Mouse (Mus musculus) liver, embryonic 14.5 days (tissue): Measurements from ENCODE around the gene Gpc6. TPM values are rescaled to one million over a fixed set of nuclear protein-coding genes. Genes with fewer than 3 reads are reported as not detected.

Experiments used
- ATAC-seq: fragments of 200-750 bp; cut with Nextera tagmentation; 2 replicates; pipeline ENCODE4 v1.8.0; 2017; ENCODE audit warnings: moderate number of reproducible peaks, mild to moderate bottlenecking, moderate library complexity; ENCODE audit not compliant: insufficient read depth
- DNase-seq, 3 experiments: peaks; one replicate each; pipeline ENCODE4 v3.0.0-alpha.2; 2012 to 2013; ENCODE audit warnings: low read depth in 3 of 3, low spot score in 3 of 3
- H3K27ac ChIP-seq: fragments of 300-500 bp; sonication (generic); 2 replicates; pipeline ENCODE4 v1.5.1; 2014; ENCODE audit warnings: moderate library complexity, mild to moderate bottlenecking, control low read depth, inconsistent platforms
- H3K27me3 ChIP-seq: fragments of 300-500 bp; sonication (generic); 2 replicates; pipeline ENCODE4 v1.6.1; 2014; ENCODE audit warnings: mild to moderate bottlenecking, low read length, moderate library complexity; ENCODE audit not compliant: control insufficient read depth, insufficient read depth
- H3K36me3 ChIP-seq: fragments of 300-500 bp; sonication (generic); replicated peaks from 2 replicates; pipeline ENCODE4 v1.6.1; 2014; ENCODE audit warnings: low read depth; ENCODE audit not compliant: control insufficient read depth, insufficient read depth
- H3K4me1 ChIP-seq, 2 experiments: fragments of 200-500 bp in 1 of 2; fragments of 300-500 bp in 1 of 2; sonication (generic) in 1 of 2; replicated peaks; 2 replicates each; pipeline ENCODE4 v1.6.1; 2012 to 2014; ENCODE audit warnings: antibody characterized with exemption in 1 of 2, inconsistent platforms in 1 of 2, low read length in 1 of 2; ENCODE audit not compliant: control insufficient read depth in 2 of 2, insufficient read depth in 2 of 2
- H3K4me2 ChIP-seq: fragments of 300-500 bp; sonication (generic); 2 replicates; pipeline ENCODE4 v1.6.1; 2014; ENCODE audit warnings: low read depth, mild to moderate bottlenecking, control low read depth, moderate library complexity
- H3K4me3 ChIP-seq, 2 experiments: fragments of 200-500 bp in 1 of 2; fragments of 300-500 bp in 1 of 2; sonication (generic) in 1 of 2; 2 replicates each; pipeline ENCODE4 v1.5.1; 2012 to 2014; ENCODE audit warnings: low read depth in 2 of 2, low read length in 2 of 2, mild to moderate bottlenecking in 2 of 2, control low read depth in 1 of 2, inconsistent platforms in 1 of 2, moderate library complexity in 1 of 2; ENCODE audit not compliant: insufficient read depth in 1 of 2
- H3K9ac ChIP-seq: fragments of 300-500 bp; sonication (generic); replicated peaks from 2 replicates; pipeline ENCODE4 v1.6.1; 2014; ENCODE audit warnings: mild to moderate bottlenecking, control low read depth, moderate library complexity
- H3K9me3 ChIP-seq: fragments of 300-500 bp; sonication (generic); 2 replicates; pipeline ENCODE4 v1.6.1; 2016; ENCODE audit warnings: low read length, mixed read lengths; ENCODE audit not compliant: control insufficient read depth
- CTCF ChIP-seq: IDR thresholded peaks from 2 replicates; pipeline ENCODE4 v1.5.1; 2016; ENCODE audit warnings: antibody characterized with exemption, low read depth, control low read depth
- EP300 ChIP-seq: IDR thresholded peaks from 2 replicates; pipeline ENCODE4 v1.6.1; 2016; ENCODE audit warnings: antibody characterized with exemption, low read depth
- WGBS: fragments of 180-500 bp; shearing (Covaris S2); extraction: QIAGEN DNeasy Blood & Tissue Kit; methylation state at CpG from one replicate; pipeline ENCODE4 v1.1.7; 2014; ENCODE audit not compliant: insufficient replicate concordance; 5-methylcytosine and 5-hydroxymethylcytosine counted together
- polyA plus RNA-seq, 2 experiments: library from polyadenylated mRNA; depleted of rRNA in 1 of 2; stranded (reverse) in 1 of 2; unstranded in 1 of 2; fragments of >200 nt; fragmentation: Nextera tagmentation in 1 of 2; extraction: Ambion mirVana in 1 of 2; gene quantifications; 2 replicates each; pipeline versions ENCODE4 v1.2.1 to v1.2.3; 2012 to 2014

The Gpc6 gene
- polyA plus RNA-seq, 2 experiments = 0.97 to 2.3 TPM

DNA sequence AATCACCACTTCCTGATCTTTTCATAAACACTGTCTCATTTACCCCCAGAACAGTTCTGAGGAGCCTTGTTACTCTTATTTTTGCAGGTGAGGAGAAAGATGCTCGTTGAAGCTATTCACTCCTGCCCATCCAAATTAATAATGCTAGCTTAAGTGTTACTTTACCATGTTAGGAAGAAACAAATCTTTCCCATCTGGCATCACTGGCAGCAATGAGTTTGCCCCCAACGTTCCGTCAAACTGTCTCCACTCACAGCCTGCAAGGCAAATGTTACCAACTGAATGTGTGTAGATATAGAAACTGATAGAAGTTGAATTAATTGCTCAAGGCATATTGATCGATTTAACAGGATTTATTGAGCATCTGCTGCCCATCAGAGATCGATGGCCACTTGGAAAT is 1047.5 kb downstream of the Gpc6 start:
- no peaks in the 10 kb centered on the region for H3K36me3 ChIP-seq
- TF ChIP-seq CTCF = no peak
- no peak for TF ChIP-seq EP300
- no peak for ATAC-seq
- H3K27ac ChIP-seq = no peak overlapping the region
- 60% methylated on average over 5 of the region's 5 CpGs for WGBS
- H3K27me3 ChIP-seq = no peaks in the 10 kb centered on the region
- H3K4me2 ChIP-seq = no peak overlapping the region
- H3K4me3 ChIP-seq = no peak overlapping the region
- DNase-seq = no peak
- no peak overlapping the region for H3K9ac ChIP-seq
- no peaks in the 10 kb centered on the region for H3K9me3 ChIP-seq
- no peaks in the 10 kb centered on the region for H3K4me1 ChIP-seq

DNA sequence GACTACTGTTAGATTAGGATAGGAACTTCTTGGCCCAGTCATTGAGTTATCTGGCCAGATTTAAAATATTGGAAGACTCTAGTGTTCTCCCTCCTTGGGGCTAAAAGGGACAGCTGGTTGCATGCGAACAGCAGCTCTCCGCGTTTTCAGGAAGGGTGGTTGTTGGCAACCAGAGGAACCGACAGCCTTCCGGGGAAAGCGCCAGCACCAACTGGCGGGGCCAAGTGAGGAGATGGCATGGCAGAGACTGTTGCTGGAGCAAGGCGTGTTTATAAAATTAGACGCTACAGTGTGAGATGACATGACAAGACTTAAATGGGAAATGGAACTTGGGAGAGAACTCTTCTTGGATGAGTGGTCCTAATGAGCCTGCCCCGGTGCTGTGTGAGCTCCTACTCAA is 1056.4 kb downstream of the Gpc6 start:
- Histone ChIP-seq H3K4me2 (no peak overlapping the region), H3K27me3 (no peaks in the 10 kb centered on the region), H3K4me1 (no peaks in the 10 kb centered on the region), H3K4me3 (no peak overlapping the region), H3K27ac (no peak overlapping the region), H3K9me3 (no peaks in the 10 kb centered on the region), H3K36me3 (no peaks in the 10 kb centered on the region), H3K9ac (no peak overlapping the region)
- TF ChIP-seq CTCF (no peak), EP300 (no peak)
- ATAC-seq = no peak
- no peak for DNase-seq
- 80% methylated on average over 10 of the region's 10 CpGs for WGBS

GRCm38 (mm10) chr14:117988444-117988843 is 1063.3 kb downstream of the Gpc6 start:
- Histone ChIP-seq H3K27me3 (no peaks in the 10 kb centered on the region), H3K36me3 (no peaks in the 10 kb centered on the region), H3K27ac (no peak overlapping the region), H3K4me1 (no peaks in the 10 kb centered on the region), H3K4me3 (no peak overlapping the region), H3K9me3 (no peaks in the 10 kb centered on the region), H3K9ac (no peak overlapping the region), H3K4me2 (no peak overlapping the region)
- no peak for ATAC-seq
- DNase-seq = no peak
- TF ChIP-seq EP300 = no peak
- TF ChIP-seq CTCF = no peak
- WGBS = 64% methylated on average over 10 of the region's 10 CpGs

GRCm38 (mm10) chr14:117990203-117990602 is 1065.1 kb downstream of the Gpc6 start:
- TF ChIP-seq CTCF = no peak
- TF ChIP-seq EP300 = no peak
- ATAC-seq = no peak
- 29% methylated on average over 8 of the region's 8 CpGs for WGBS
- Histone ChIP-seq H3K27me3 (no peaks in the 10 kb centered on the region), H3K4me2 (no peak overlapping the region), H3K36me3 (no peaks in the 10 kb centered on the region), H3K9me3 (no peaks in the 10 kb centered on the region), H3K27ac (no peak overlapping the region), H3K4me3 (no peak overlapping the region), H3K4me1 (no peaks in the 10 kb centered on the region), H3K9ac (no peak overlapping the region)
- DNase-seq = no peak

GRCm38 (mm10) chr14:117992600-117993256 is 1067.6 kb downstream of the Gpc6 start:
- Histone ChIP-seq H3K4me3 (no peak overlapping the region), H3K9me3 (no peaks in the 10 kb centered on the region), H3K9ac (no peak overlapping the region), H3K36me3 (no peaks in the 10 kb centered on the region), H3K27me3 (no peaks in the 10 kb centered on the region), H3K4me2 (no peak overlapping the region), H3K27ac (no peak overlapping the region), H3K4me1 (no peaks in the 10 kb centered on the region)
- ATAC-seq (no peak), DNase-seq (no peak)
- 42% methylated on average over 8 of the region's 8 CpGs for WGBS
- TF ChIP-seq CTCF (no peak), EP300 (no peak)
